Mouse (Mus musculus): Measurements from ENCODE around the gene Myl7. TPM values are rescaled to one million over a fixed set of nuclear protein-coding genes. Genes with fewer than 3 reads are reported as not detected.

Myl7 gene
- polyA plus RNA-seq, 1 experiment from 2014 or later = 3.6 TPM

- ATAC-seq (ENCODE audit: insufficient number of reproducible peaks, low FRiP score, low TSS enrichment, low read depth) (no peak), DNase-seq (ENCODE audit: low spot score) (no peak)
- no peak overlapping the region for H3K4me3 ChIP-seq (ENCODE audit: low read depth, low read length)
- no peak overlapping the region for H3K4me2 ChIP-seq (ENCODE audit: low read depth, severe bottlenecking)
- H3K27me3 ChIP-seq (ENCODE audit: control insufficient read depth, insufficient read depth, low read length) = no peaks in the 10 kb centered on the region
- 65% methylated on average over 6 of the region's 6 CpGs for WGBS
- no peaks in the 10 kb centered on the region for H3K36me3 ChIP-seq (ENCODE audit: control insufficient read depth, insufficient read depth, low read length)
- H3K9ac ChIP-seq (ENCODE audit: low read length) = no peak overlapping the region
- no peaks in the 10 kb centered on the region for H3K4me1 ChIP-seq (ENCODE audit: control insufficient read depth, insufficient read depth, low read length)
- no peaks in the 10 kb centered on the region for H3K9me3 ChIP-seq (ENCODE audit: control insufficient read depth, low read length)
- H3K27ac ChIP-seq (replicated peaks; ENCODE audit: low read depth, low read length) = no peak overlapping the region
These were observed 49.8 kb downstream of the Myl7 start for GRCm38 (mm10) chr11:5848741-5849140.

GRCm38 (mm10) chr11:5846639-5847345 lies 51.8 kb downstream of the Myl7 start:
- no peaks in the 10 kb centered on the region for H3K9me3 ChIP-seq (ENCODE audit: control insufficient read depth, low read length)
- H3K27ac ChIP-seq (replicated peaks; ENCODE audit: low read depth, low read length) = no peak overlapping the region
- H3K4me1 ChIP-seq (ENCODE audit: control insufficient read depth, insufficient read depth, low read length) = no peaks in the 10 kb centered on the region
- DNase-seq (ENCODE audit: low spot score) (no peak), ATAC-seq (ENCODE audit: insufficient number of reproducible peaks, low FRiP score, low TSS enrichment, low read depth) (no peak)
- 77% methylated on average over 7 of the region's 7 CpGs for WGBS
- H3K4me3 ChIP-seq (ENCODE audit: low read depth, low read length) = no peak overlapping the region
- H3K27me3 ChIP-seq (ENCODE audit: control insufficient read depth, insufficient read depth, low read length) = no peaks in the 10 kb centered on the region
- H3K4me2 ChIP-seq (ENCODE audit: low read depth, severe bottlenecking) = no peak overlapping the region
- no peak overlapping the region for H3K9ac ChIP-seq (ENCODE audit: low read length)
- H3K36me3 ChIP-seq (ENCODE audit: control insufficient read depth, insufficient read depth, low read length) = no peaks in the 10 kb centered on the region

Other genes starting within 250 kb of the Myl7 start
- gene Mrps24, start 183.1 kb downstream of the Myl7 start, polyA plus RNA-seq (2014; fragmentation: Nextera tagmentation; extraction: Ambion mirVana) = 164 and 170 TPM in 2 replicates
- gene Urgcp, start 136.4 kb downstream of the Myl7 start, polyA plus RNA-seq (2014; fragmentation: Nextera tagmentation; extraction: Ambion mirVana) = 10.2 and 12.8 TPM in 2 replicates
- gene Dbnl, start 110.3 kb downstream of the Myl7 start, polyA plus RNA-seq (2014; fragmentation: Nextera tagmentation; extraction: Ambion mirVana) = 120 and 127 TPM in 2 replicates
- gene Pgam2, start 95.0 kb downstream of the Myl7 start, polyA plus RNA-seq (2014; fragmentation: Nextera tagmentation; extraction: Ambion mirVana) = 14.0 and 16.3 TPM in 2 replicates
- 6.4 and 6.6 TPM in 2 replicates for gene Polm, start 60.8 kb downstream of the Myl7 start, polyA plus RNA-seq (2014; fragmentation: Nextera tagmentation; extraction: Ambion mirVana)
- 5.3 and 7.2 TPM in 2 replicates for gene Aebp1, start 36.8 kb downstream of the Myl7 start, polyA plus RNA-seq (2014; fragmentation: Nextera tagmentation; extraction: Ambion mirVana)
- 103 and 111 TPM in 2 replicates for gene Pold2, start 20.5 kb downstream of the Myl7 start, polyA plus RNA-seq (2014; fragmentation: Nextera tagmentation; extraction: Ambion mirVana)
- gene Gck, start 51.3 kb upstream of the Myl7 start, polyA plus RNA-seq (2014; fragmentation: Nextera tagmentation; extraction: Ambion mirVana) = 0.41 and 1.6 TPM in 2 replicates
- gene Ykt6, start 56.9 kb upstream of the Myl7 start, polyA plus RNA-seq (2014; fragmentation: Nextera tagmentation; extraction: Ambion mirVana) = 29.0 and 30.3 TPM in 2 replicates
- 0.55 and 0.67 TPM in 2 replicates for gene Camk2b, start 167.6 kb upstream of the Myl7 start, polyA plus RNA-seq (2014; fragmentation: Nextera tagmentation; extraction: Ambion mirVana)